Mouse (Mus musculus): ENCODE data around the gene Ngef. TPM values are rescaled to one million over a fixed set of nuclear protein-coding genes. Genes with fewer than 3 reads are reported as not detected.
"Not testable (repeated sequence)": the region's sequence is repeated elsewhere in the genome, so short reads cannot be mapped to it uniquely, and the experiment has no call there.

The Ngef gene
- total RNA-seq, 2 experiments from 2014 or later, result 2.3 to 5.1 TPM

DNA sequence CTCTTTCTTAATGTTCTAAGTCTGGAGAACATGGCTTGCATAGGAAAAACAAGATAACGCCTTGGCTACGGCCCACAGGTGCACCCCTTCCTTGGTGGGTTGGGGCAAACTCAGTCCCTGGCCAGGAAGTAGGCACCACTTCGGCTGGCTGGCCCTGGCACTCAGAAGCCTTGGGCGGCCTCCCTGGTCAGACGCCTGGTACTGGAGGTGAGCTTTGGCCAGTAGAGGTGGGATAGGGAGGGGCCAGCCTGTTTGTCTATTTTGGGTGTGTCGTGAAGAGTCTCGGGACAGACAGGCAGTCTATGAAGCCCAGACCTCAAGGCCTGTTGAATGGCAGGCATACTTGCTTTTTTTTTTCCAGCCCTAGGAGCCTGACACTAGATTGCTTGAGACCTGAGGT, 101.1 kb downstream of the Ngef start:
- DNase-seq, result peak; percentile 28

DNA sequence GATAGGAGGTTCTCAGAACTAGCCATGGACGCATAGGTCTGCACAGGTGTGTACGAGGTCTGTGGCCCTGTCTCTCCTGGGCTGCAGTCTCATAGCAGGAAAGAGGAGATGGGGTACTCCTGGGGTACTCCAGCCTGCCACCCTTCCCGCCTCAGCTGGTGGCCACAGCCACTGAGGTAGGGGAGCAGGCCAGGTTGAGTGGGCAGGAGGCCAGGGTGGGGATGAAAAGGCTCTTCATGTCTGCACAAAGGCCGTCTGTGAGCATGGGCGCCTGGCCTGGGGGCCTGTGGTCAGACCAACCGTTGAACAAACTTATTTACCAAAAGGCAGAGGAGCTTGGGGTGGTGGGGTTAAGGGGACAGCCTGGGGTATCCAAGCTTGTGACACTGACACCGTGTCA, 101.8 kb downstream of the Ngef start:
- DNase-seq, result no peak

DNA sequence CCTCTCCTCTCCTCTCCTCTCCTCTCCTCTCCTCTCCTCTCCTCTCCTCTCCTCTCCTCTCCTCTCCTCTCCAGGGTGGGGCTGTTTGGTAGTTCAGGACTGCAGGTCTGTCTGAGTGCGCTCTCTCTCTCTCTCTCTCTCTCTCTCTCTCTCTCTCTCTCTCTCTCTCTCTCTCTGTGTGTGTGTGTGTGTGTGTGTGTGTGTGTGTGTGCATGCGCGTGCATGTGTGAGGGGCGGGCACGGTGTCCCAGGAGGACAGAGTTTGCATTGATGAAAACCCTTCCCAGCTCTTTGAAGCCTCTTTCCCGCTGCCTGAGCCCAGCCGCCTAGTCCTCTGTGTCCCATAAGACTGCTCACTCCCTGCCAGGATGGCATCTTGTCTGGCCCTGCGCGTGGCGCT, 103.7 kb downstream of the Ngef start, which contains the start of gene Snorc:
Gene Snorc (plus strand): TSS at position 301 of the 400 bp plus-strand sequence.
- not testable (repeated sequence) for DNase-seq

DNA sequence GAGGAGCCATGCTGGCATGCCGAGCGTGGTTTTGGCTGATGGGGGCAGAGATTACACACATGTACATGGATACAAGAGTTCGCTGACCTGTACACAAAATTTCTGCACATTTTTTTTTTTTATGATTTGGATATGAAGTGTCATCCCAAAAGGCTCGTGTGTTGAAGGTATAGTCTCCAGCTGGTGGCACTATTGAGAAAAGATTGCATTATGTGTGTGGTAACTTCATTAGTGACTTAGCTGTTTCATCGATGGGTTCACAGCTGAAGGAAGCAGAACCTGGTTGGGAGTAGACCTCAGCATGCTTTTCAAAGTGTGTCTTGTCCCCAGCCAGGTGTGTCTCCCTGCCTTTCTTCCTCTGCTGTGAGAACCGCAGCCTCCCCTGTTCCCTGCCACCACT, 105.3 kb downstream of the Ngef start:
- DNase-seq, result no peak

DNA sequence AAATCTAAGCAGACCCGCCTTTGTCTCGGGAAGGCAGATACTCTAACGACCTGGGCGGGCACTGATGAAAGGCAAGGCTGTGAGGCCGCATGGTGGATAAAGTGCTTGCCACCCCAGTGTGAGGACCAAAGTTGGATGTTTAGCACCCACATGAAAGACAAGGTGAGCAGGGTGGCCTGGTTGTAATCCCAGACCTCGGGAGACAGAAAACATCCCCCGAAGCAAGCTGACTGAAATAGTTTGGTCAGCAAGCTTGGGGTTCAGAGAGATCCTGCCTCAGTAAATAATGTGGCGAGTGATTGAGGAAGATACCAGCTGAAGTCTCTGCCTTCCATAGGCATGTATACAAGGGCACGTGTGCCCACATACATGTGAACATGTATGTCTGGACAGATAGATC, 106.2 kb downstream of the Ngef start:
- no peak for DNase-seq

DNA sequence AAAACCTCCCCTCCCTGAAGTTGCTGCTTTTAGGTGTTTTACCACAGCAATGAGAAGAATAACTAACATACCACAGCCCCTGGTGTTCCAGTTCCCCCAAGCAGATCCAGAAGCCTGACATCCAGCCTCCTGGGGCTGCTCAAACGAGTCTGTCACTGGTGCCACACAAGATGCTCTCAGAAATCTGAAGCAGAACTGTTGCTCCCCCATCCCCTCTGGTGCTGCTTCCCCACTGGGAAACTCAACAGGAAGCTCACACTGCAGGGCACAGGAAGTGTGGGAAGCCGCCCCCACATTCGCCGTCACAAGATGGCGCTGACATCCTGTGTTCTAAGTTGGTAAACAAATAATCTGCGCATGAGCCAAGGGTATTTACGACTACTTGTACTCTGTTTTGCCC, 113.8 kb downstream of the Ngef start:
- not testable (repeated sequence) for DNase-seq

DNA sequence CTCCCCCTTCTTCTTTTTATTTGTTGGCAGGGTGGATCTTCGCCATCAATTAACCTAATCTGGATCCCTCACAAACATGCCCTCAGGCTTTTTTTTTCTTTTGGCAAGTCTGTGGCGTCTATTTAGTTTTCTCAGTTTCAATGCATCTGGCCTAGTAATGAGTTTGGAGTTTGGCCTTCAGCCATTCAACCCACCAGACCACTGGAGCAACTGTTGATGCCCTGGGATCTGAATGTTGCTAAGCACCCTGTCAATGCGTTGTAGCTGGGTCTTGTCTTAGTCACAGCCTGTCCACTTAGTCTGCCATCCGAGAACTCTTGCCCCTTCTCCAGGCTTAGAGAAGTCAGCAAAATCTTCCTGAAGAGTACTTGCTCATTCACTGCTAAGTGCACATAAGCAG, 115.6 kb downstream of the Ngef start:
- DNase-seq, result no peak

DNA sequence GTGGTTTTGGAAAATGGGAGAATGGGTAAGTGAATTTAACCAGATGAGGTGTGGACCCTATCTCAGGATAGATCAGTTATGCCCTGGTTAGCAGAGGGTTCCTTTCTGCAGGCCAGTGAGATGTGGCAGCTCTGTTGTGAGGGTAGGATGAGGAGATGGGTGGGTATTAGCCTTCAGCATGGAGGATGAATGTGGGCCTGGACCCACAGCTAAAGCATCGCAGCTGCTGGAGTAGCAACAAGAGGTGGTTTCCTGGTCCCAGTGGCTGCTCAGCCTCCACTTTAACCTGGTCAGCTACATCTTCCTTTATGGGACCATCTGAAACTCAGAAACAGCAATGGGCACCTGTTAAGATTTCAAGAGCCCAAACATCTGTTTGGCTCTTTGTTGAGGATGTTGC, 117.2 kb downstream of the Ngef start:
- no peak for DNase-seq

DNA sequence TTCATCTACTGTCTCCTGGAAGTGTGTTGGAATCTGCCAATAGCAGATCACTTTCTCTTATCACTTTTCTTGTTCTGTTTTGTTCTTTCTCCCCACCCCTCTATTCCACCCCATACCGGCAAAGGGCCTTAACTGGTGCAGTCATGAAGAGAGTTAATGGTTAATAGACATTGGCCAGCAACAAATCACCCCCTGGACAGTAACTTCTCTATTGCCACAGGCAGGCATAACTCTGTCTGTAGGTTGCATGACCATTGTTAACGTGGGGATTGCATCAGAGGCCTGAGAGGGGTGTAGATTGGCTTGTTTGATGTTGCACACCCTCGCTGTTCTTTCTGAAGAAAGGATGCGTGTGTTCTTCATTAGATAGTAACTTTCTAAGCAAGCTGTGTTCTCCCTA, 124.2 kb downstream of the Ngef start:
- no peak for DNase-seq

DNA sequence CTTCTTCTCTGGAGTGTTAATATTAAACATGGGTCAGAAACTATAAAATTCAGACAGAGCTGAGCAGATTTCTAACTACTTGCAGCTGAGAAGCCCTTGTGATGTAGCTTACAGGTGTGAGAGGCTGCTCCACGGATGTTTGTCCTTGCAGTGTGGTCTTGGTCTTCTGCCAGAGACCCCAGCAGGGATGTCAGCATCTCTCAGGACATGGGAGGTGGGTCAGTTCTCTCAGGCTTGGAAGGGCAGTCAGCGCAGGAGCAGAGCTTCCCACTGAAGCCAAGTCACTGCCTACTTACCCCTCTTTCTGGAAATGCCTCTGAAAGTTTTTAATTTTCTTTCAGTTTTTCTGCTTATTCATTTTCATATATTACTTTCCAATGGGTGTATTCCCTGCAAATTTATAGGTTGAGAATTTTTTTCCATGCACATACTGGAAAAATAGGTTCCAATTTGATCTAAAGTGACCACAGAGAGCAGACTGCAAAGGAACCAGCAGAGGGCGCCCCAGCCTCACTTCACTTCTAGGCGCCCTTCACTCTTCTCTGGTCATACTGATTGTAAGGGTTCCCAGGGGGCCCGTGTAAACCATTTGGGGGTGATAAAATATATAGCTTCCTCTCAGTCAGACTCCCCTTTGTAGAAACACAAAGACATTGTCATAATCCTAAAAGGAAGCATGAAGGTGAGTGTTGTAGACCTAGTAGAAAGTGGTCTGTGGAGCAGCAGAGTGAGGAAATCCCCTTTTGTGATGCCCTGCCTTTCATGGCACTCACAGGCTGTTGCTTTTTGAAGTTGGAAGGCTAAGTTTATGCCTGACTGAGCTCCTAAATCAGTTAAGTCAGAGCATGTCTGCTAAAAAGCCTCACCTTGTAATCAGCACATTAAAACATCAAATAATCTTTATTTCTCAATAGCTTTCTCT, 126.2 kb downstream of the Ngef start:
- DNase-seq, result peak; percentile 75

DNA sequence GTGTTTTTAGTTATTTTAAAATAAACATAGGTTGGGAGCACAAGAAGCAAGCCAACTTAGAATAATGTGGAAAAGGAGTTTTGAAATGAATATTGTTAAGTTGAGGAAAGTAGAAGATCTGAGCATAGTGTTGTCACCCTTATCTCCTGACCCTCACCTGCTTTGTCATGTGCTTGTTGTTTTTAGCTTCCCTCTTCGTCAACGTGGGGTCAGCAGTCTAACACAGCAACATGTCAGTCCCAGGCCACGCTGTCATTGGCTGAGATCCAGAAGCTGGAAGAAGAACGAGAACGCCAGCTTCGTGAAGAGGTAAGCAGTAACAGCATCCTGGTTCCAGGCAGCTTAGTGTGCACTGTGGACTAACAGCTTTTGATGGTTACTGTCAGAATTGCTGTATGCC, 137.1 kb downstream of the Ngef start:
- no peak for DNase-seq

DNA sequence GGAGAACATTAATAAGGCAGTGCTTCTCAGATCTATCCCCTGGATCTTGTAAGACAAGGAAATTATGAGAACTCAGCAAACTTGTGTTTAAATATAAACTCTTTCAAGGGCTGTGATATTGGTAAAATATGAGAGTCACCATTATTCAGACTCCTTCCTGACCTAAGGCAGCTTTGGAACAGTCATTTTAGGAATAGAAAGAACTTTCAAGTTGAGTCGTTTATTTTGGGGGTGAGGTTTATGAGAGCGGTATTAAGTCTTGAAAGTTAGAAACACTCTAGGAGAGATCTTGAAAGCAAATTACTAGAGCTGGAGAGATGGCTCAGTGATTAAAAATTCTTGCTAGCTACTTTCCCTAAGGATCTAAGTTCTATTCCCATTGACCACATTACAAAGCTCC, 138.5 kb downstream of the Ngef start:
- no peak for DNase-seq

Other genes starting within 250 kb of the Ngef start
- 10 to 100 TPM; 57.5 to 70.6 TPM for gene Gigyf2, start 246.9 kb downstream of the Ngef start, total RNA-seq (2021)
- not detected for gene Kcnj13, start 179.1 kb downstream of the Ngef start, total RNA-seq (2021)
- under 1 TPM in 1 of 2 experiments, not detected in 1; 0.81 TPM for gene Snorc, start 103.6 kb downstream of the Ngef start, total RNA-seq (2021)
- gene Neu2, start 64.0 kb downstream of the Ngef start, total RNA-seq (2021), result under 1 TPM; 0.72 to 0.79 TPM
- 10 to 100 TPM; 15.8 to 18.8 TPM for gene Inpp5d, start 46.4 kb upstream of the Ngef start, total RNA-seq (2021)
- gene Atg16l1, start 182.0 kb upstream of the Ngef start, total RNA-seq (2021), result 10 to 100 TPM; 33.5 to 39.2 TPM
- gene Sag, start 229.8 kb upstream of the Ngef start, total RNA-seq (2021), result 1 to 10 TPM; 1.5 to 2.0 TPM

Data from adrenal gland, postnatal 10 days (tissue).